Mouse (Mus musculus): ENCODE data around the gene Slc36a2. TPM values are rescaled to one million over a fixed set of nuclear protein-coding genes. Genes with fewer than 3 reads are reported as not detected.
A peak's percentile ranks its signal among the peaks of the same experiment; 100 is the strongest.

The Slc36a2 gene
- polyA plus RNA-seq, 1 experiment from 2014 or later, result 0.71 TPM

DNA sequence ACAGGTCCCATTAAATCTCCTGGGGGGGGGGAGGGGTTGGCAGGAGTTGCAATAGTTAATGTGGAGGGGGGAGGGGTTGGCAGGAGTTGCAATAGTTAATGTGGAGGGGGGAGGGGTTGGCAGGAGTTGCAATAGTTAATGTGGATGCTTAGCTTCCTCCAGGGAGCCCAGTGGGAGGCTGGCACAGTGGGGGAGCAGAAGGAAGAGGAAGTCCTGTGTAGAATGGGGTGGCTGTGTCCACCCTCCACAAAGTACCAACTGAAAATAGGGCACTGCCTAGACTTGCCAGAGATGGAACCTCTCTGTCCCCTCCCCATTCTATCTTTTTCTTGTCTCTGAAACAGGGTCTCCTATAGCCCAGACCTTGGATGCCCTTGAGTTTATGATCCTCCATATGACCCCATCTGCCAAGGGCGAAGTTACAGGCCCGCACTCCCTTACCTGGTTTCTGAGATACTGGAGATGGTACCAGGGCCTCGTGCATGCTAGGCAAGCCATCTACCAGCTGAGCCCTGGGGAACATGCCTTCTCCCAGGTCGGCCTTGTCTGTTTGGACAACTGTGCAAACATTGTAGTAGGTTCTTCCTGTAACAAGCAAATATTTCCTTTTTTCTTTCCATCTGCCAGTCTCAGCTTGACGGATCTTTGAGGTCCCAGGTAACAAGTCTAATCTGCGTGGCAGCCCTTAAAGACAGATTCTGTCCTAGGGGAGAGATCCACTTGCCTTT, 24.9 kb upstream of the Slc36a2 start:
- Histone ChIP-seq H3K9me3 (no peaks in the 10 kb centered on the region), H3K27me3 (no peaks in the 10 kb centered on the region), H3K9ac (no peak overlapping the region), H3K4me2 (no peak overlapping the region), H3K36me3 (no peaks in the 10 kb centered on the region), H3K27ac (replicated peaks) (no peak overlapping the region), H3K4me1 (replicated peaks) (peaks cover 22% of the 10 kb centered on the region), H3K4me3 (no peak overlapping the region)
- ATAC-seq (ENCODE audit: low FRiP score, low read depth), result no peak
- WGBS, result 88% methylated on average over 6 of the region's 6 CpGs

GRCm38 (mm10) chr11:55209032-55209431, 24.2 kb upstream of the Slc36a2 start:
- WGBS, result 80% methylated on average over 2 of the region's 2 CpGs
- no peak overlapping the region for H3K4me2 ChIP-seq

DNA sequence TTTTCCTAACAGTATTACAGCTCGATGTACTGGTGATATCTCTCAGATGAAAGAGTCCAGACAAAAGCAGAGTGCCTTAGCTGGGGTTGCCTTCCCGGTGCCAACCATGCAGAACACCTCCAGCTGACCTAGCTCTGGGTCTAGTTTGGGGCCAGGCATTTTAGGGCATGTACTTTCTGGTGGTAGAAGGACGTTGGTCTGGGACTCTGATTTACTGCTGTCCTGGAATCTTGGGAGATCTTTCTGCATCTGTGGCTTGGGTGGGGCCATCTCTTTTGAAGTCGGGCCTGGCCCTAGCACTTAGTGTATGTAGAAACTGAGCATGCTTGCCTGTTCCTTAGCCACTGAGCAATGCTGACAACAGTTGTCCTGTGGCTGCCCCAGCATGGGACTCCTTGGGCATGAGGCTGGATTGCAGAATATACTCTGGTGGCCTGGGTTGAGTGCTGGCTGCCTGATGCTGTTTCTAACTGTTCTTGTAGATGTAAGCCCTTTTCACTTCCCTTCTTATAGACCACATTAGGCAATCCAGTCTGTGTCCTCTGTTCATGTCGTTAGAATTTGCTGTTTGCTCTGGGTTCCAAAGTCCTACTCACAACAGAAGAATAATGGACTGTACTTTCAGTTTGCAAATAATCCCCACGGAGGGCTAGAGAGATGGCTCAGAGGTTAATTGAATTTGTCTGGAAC, 23.3 kb upstream of the Slc36a2 start:
- H3K9me3 ChIP-seq, result no peaks in the 10 kb centered on the region
- H3K27me3 ChIP-seq, result no peaks in the 10 kb centered on the region
- 68% methylated on average over 6 of the region's 6 CpGs for WGBS
- ATAC-seq (ENCODE audit: low FRiP score, low read depth), result no peak
- H3K27ac ChIP-seq (replicated peaks), result no peak overlapping the region
- H3K4me2 ChIP-seq, result no peak overlapping the region
- H3K4me1 ChIP-seq (replicated peaks), result peaks cover 23% of the 10 kb centered on the region
- no peak overlapping the region for H3K4me3 ChIP-seq
- H3K36me3 ChIP-seq, result no peaks in the 10 kb centered on the region
- H3K9ac ChIP-seq, result no peak overlapping the region

More at GRCm38 (mm10) chr11:55209032-55209431, 24.2 kb upstream of the Slc36a2 start:
- H3K4me1 ChIP-seq (replicated peaks), result peaks cover 23% of the 10 kb centered on the region
- no peak overlapping the region for H3K9ac ChIP-seq
- no peaks in the 10 kb centered on the region for H3K9me3 ChIP-seq
- ATAC-seq (ENCODE audit: low FRiP score, low read depth), result no peak
- H3K27ac ChIP-seq (replicated peaks), result no peak overlapping the region
- no peaks in the 10 kb centered on the region for H3K36me3 ChIP-seq
- no peaks in the 10 kb centered on the region for H3K27me3 ChIP-seq
- no peak overlapping the region for H3K4me3 ChIP-seq

DNA sequence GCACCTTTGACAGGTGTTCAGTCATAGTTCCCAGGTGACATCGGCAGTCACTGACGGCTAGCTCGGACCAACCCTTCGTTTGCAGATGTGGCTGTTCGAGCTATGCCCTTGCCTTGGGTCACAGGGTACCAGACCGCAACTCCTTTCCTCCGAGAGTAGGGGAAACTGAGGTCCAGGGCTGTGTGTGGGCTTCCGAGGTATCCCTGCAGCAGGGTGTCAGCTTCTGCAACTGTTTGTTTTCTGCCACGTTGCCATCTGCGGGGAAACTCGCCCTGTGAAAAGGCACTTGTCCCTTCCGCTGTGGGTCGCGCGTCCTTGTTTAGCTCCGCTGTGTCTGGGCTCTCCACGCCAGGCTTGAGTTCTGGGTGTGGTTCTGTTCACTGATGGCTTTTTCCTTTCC, 19.7 kb upstream of the Slc36a2 start:
- peaks cover 23% of the 10 kb centered on the region for H3K4me1 ChIP-seq (replicated peaks)
- peak overlapping the region; percentile 54; the same call in 1 of the 2 replicates for H3K27ac ChIP-seq (replicated peaks)
- H3K27me3 ChIP-seq, result 0 out of 2 replicates have a peak, but pooled peaks cover 3% of the 10 kb centered on the region
- no peaks in the 10 kb centered on the region for H3K36me3 ChIP-seq
- H3K4me3 ChIP-seq, result peak overlapping the region; percentile 86
- ATAC-seq (ENCODE audit: low FRiP score, low read depth), result no peak
- no peaks in the 10 kb centered on the region for H3K9me3 ChIP-seq
- H3K4me2 ChIP-seq, result peak overlapping the region; percentile 88
- WGBS, result 4% methylated on average over 17 of the region's 17 CpGs
- peak overlapping the region; percentile 82 for H3K9ac ChIP-seq

GRCm38 (mm10) chr11:55204159-55204596, 19.3 kb upstream of the Slc36a2 start, which contains the start of gene Slc36a1:
Gene Slc36a1 (plus strand): TSS chr11:55204350.
- H3K4me3 ChIP-seq, result peak within 1 kb of the TSS; percentile 86
- peaks cover 23% of the 10 kb centered on the region for H3K4me1 ChIP-seq (replicated peaks)
- H3K4me2 ChIP-seq, result peak within 1 kb of the TSS; percentile 88
- under 1% methylated on average over 31 of the region's 31 CpGs for WGBS
- peak within 1 kb of the TSS; percentile 82 for H3K9ac ChIP-seq
- H3K27me3 ChIP-seq, result 0 out of 2 replicates have a peak, but pooled peaks cover 3% of the 10 kb centered on the region
- peak within 1 kb of the TSS; percentile 54 for H3K27ac ChIP-seq (replicated peaks)
- peak; percentile 95 for ATAC-seq (ENCODE audit: low FRiP score, low read depth)
- no peaks in the 10 kb centered on the region for H3K36me3 ChIP-seq
- H3K9me3 ChIP-seq, result no peaks in the 10 kb centered on the region

- Histone ChIP-seq H3K4me2 (no peak overlapping the region), H3K36me3 (no peaks in the 10 kb centered on the region), H3K27ac (replicated peaks) (no peak overlapping the region), H3K9ac (no peak overlapping the region), H3K4me1 (replicated peaks) (no peaks in the 10 kb centered on the region), H3K27me3 (0 out of 2 replicates have a peak, but pooled peaks cover 3% of the 10 kb centered on the region), H3K4me3 (no peak overlapping the region), H3K9me3 (no peaks in the 10 kb centered on the region)
- no peak for ATAC-seq (ENCODE audit: low FRiP score, low read depth)
- 84% methylated on average over 8 of the region's 8 CpGs for WGBS
Measured at GRCm38 (mm10) chr11:55197740-55198510, 13.0 kb upstream of the Slc36a2 start.

DNA sequence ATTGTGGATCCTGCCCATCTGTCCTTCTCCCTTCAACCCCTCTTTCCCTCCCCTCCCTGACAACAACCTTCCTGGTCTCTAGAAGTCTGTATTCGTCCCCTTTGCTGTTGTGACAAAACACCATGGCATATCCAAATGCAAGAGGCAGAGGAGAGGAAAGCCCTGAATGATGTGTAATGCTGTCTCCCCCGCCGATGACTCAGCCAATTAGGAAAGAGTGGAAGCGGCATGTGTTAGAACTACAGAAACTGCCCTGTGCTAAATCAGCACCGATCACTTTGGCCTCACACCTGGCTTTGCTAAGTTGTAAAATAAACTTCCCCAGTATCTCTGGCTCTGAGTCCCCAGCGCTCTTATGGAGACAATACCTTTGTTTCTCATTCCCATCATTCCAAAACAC, 12.2 kb upstream of the Slc36a2 start:
- 77% methylated on average over 6 of the region's 6 CpGs for WGBS
- no peak overlapping the region for H3K9ac ChIP-seq
- H3K27ac ChIP-seq (replicated peaks), result no peak overlapping the region
- no peak overlapping the region for H3K4me2 ChIP-seq
- no peak overlapping the region for H3K4me3 ChIP-seq
- H3K9me3 ChIP-seq, result no peaks in the 10 kb centered on the region
- no peaks in the 10 kb centered on the region for H3K36me3 ChIP-seq
- H3K4me1 ChIP-seq (replicated peaks), result no peaks in the 10 kb centered on the region
- no peaks in the 10 kb centered on the region for H3K27me3 ChIP-seq
- no peak for ATAC-seq (ENCODE audit: low FRiP score, low read depth)

DNA sequence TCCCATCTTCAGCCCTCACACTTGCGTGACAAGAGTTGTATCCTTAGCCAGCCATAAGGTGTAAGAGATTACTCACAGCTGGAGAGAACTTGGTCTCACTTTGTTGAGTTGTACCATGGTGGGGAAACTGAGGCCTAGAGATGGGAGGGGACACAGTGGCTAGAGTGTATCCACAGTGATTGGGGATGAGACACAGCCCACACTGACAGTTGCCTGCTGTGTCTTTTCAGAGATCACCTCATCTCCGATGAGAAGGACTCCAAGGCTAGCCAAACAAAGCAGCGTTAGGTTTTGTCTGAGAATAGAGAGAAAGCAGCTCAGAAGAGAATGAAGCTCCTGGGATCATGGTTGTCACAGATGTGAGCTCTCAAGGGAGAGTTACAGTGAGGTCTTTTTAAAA, 5.3 kb upstream of the Slc36a2 start:
- Histone ChIP-seq H3K27ac (replicated peaks) (no peak overlapping the region), H3K36me3 (no peaks in the 10 kb centered on the region), H3K4me3 (no peak overlapping the region), H3K9me3 (no peaks in the 10 kb centered on the region), H3K27me3 (no peaks in the 10 kb centered on the region), H3K4me1 (replicated peaks) (no peaks in the 10 kb centered on the region), H3K9ac (no peak overlapping the region), H3K4me2 (no peak overlapping the region)
- ATAC-seq (ENCODE audit: low FRiP score, low read depth), result no peak
- 82% methylated on average over 3 of the region's 3 CpGs for WGBS

DNA sequence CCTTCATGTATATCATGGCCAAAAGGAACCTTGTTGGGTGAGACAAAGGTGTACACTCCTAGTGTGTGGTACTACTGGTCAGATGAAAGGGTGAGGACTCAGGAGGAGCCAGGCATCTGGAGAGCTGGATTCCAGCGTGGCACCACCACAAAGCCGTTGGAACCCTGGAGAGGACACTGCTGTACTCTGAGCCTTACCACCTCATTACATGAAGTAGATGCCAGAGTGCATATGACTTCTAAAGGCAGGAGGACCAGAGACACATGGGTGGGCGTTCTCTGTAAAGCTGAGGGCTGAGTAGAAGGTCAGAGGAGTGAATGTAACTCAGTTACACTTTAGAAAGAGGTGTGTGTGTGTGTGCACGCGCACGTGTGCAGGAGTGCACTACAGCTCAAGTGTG, 2.9 kb upstream of the Slc36a2 start:
- Histone ChIP-seq H3K9ac (no peak overlapping the region), H3K27ac (replicated peaks) (no peak overlapping the region), H3K4me3 (no peak overlapping the region), H3K9me3 (no peaks in the 10 kb centered on the region), H3K4me2 (no peak overlapping the region), H3K27me3 (no peaks in the 10 kb centered on the region), H3K4me1 (replicated peaks) (no peaks in the 10 kb centered on the region), H3K36me3 (no peaks in the 10 kb centered on the region)
- no peak for ATAC-seq (ENCODE audit: low FRiP score, low read depth)
- WGBS, result 82% methylated on average over 6 of the region's 6 CpGs

GRCm38 (mm10) chr11:55187292-55187691, 2.4 kb upstream of the Slc36a2 start:
- Histone ChIP-seq H3K27ac (replicated peaks) (no peak overlapping the region), H3K4me1 (replicated peaks) (no peaks in the 10 kb centered on the region), H3K9ac (no peak overlapping the region), H3K27me3 (no peaks in the 10 kb centered on the region), H3K4me2 (no peak overlapping the region), H3K36me3 (no peaks in the 10 kb centered on the region), H3K9me3 (no peaks in the 10 kb centered on the region), H3K4me3 (no peak overlapping the region)
- WGBS, result 81% methylated on average over 4 of the region's 4 CpGs
- ATAC-seq (ENCODE audit: low FRiP score, low read depth), result no peak

- 84% methylated on average over 5 of the region's 5 CpGs for WGBS
Measured at GRCm38 (mm10) chr11:55184246-55184645, 631 bp downstream of the Slc36a2 start.

GRCm38 (mm10) chr11:55183124-55183523, 1.8 kb downstream of the Slc36a2 start:
- WGBS, result 68% methylated on average over 7 of the region's 7 CpGs
- Histone ChIP-seq H3K9me3 (no peaks in the 10 kb centered on the region), H3K4me1 (replicated peaks) (no peaks in the 10 kb centered on the region), H3K36me3 (no peaks in the 10 kb centered on the region), H3K4me3 (no peak overlapping the region), H3K27me3 (no peaks in the 10 kb centered on the region), H3K27ac (replicated peaks) (no peak overlapping the region), H3K9ac (no peak overlapping the region), H3K4me2 (no peak overlapping the region)
- ATAC-seq (ENCODE audit: low FRiP score, low read depth), result no peak

More at GRCm38 (mm10) chr11:55184246-55184645, 631 bp downstream of the Slc36a2 start:
- no peak overlapping the region for H3K9ac ChIP-seq
- H3K4me2 ChIP-seq, result no peak overlapping the region
- no peaks in the 10 kb centered on the region for H3K36me3 ChIP-seq
- H3K4me3 ChIP-seq, result no peak overlapping the region
- no peak for ATAC-seq (ENCODE audit: low FRiP score, low read depth)
- no peak overlapping the region for H3K27ac ChIP-seq (replicated peaks)
- H3K4me1 ChIP-seq (replicated peaks), result no peaks in the 10 kb centered on the region
- H3K9me3 ChIP-seq, result no peaks in the 10 kb centered on the region
- H3K27me3 ChIP-seq, result no peaks in the 10 kb centered on the region

Measured in hindbrain, embryonic 15.5 days (tissue).